Mouse (Mus musculus) left cerebral cortex, adult 8-10 months (tissue): Measurements from ENCODE around the gene Tram1l1. TPM values are rescaled to one million over a fixed set of nuclear protein-coding genes. Genes with fewer than 3 reads are reported as not detected.
"Not testable (repeated sequence)": the region's sequence is repeated elsewhere in the genome, so short reads cannot be mapped to it uniquely, and the experiment has no call there.

ENCODE experiments used
- DNase-seq, 2 experiments: peaks; one replicate each; pipeline ENCODE4 v3.0.0; 2022; ENCODE audit warnings: low spot score in 2 of 2
- total RNA-seq, 4 experiments: library from RNA; stranded (reverse); gene quantifications; 2 replicates each; pipeline ENCODE4 v1.2.4; 2022

The Tram1l1 gene
- total RNA-seq = 10 to 100 TPM; 16.7 to 18.5 (median 17.3) TPM

- peak; percentile 67 to 80 for DNase-seq
Observed at GRCm38 (mm10) chr3:124320821-124321576, at the start of gene Tram1l1. Gene Tram1l1, plus strand, starts transcription at chr3:124320855.

GRCm38 (mm10) chr3:124271229-124271628 lies 49.4 kb upstream of the Tram1l1 start:
- DNase-seq = no peak

- DNase-seq = no peak
Observed at GRCm38 (mm10) chr3:124271668-124272067, 49.0 kb upstream of the Tram1l1 start.

GRCm38 (mm10) chr3:124272465-124273089 lies 48.1 kb upstream of the Tram1l1 start:
- no peak for DNase-seq

- DNase-seq = peak in 1 of 2 experiments; percentile 14
Observed at GRCm38 (mm10) chr3:124274928-124275609, 45.6 kb upstream of the Tram1l1 start.

GRCm38 (mm10) chr3:124288936-124289335 lies 31.7 kb upstream of the Tram1l1 start:
- DNase-seq = not testable (repeated sequence)

GRCm38 (mm10) chr3:124319254-124319653 lies 1.4 kb upstream of the Tram1l1 start:
- DNase-seq = no peak

GRCm38 (mm10) chr3:124320398-124320797 lies 257 bp upstream of the Tram1l1 start:
- no peak for DNase-seq

- DNase-seq = no peak
Observed at GRCm38 (mm10) chr3:124346445-124346844, 25.8 kb downstream of the Tram1l1 start.

GRCm38 (mm10) chr3:124357533-124357932 lies 36.9 kb downstream of the Tram1l1 start:
- peak in 1 of 2 experiments; percentile 32 for DNase-seq

- DNase-seq = no peak
Observed at GRCm38 (mm10) chr3:124372031-124372430, 51.4 kb downstream of the Tram1l1 start.

Other genes starting within 250 kb of the Tram1l1 start
- gene 1700006A11Rik, start 105.2 kb downstream of the Tram1l1 start, total RNA-seq = not detected